Mouse (Mus musculus) hematopoietic stem cell, adult 5-6 weeks (primary cell): Measurements from ENCODE around the gene Cage1. TPM values are rescaled to one million over a fixed set of nuclear protein-coding genes. Genes with fewer than 3 reads are reported as not detected.

ENCODE experiments used
- ATAC-seq, 2 experiments: fragments of 125-278 bp in 1 of 2; replicated peaks in 1 of 2; 2 replicates each; pipeline ENCODE4 v1.8.0; 2016 to 2017; ENCODE audit warnings: inconsistent platforms in 2 of 2, mild to moderate bottlenecking in 2 of 2, moderate number of reproducible peaks in 2 of 2, low read depth in 1 of 2, moderate TSS enrichment in 1 of 2; ENCODE audit not compliant: low FRiP score in 2 of 2, poor library complexity in 2 of 2, severe bottlenecking in 2 of 2, insufficient read depth in 1 of 2, low TSS enrichment in 1 of 2
- total RNA-seq: library from RNA; stranded (forward); fragments of 172-1452, 232-1000 nt; gene quantifications from 2 replicates; pipeline ENCODE4 v1.2.3, GENCODE M21; 2017

Cage1 gene
- total RNA-seq, 1 experiment from 2014 or later = 2.7 TPM

- no peak for ATAC-seq
Measured at GRCm38 (mm10) chr13:37974731-37975130, 62.1 kb downstream of the Cage1 start.

DNA sequence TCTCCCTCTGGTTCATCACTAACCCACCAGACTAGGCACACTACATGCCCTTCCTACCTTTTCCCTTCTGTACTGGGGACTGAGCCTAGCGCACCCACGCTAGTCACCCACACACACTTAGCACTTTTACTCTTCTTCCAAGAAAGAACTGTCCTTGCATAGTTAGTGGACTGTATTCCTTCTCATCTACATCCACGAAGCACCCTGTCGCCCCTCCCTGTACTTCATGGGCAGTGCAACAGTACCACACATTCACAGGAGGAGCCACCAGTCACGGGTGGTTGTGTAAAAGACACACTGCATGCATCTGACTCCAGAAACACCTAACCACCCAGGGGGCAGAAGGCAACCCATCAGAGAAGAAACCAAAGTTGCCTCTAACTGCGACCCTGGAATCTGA, 62.8 kb downstream of the Cage1 start:
- no peak for ATAC-seq

- peak in 1 of 2 experiments; percentile 33; a peak in 1 of 4 replicates for ATAC-seq
Measured at GRCm38 (mm10) chr13:37970887-37971530, 65.9 kb downstream of the Cage1 start.

- ATAC-seq = no peak
Measured at GRCm38 (mm10) chr13:37969988-37970387, 66.9 kb downstream of the Cage1 start.

- peak; percentile 68 to 73 for ATAC-seq
Measured at GRCm38 (mm10) chr13:37969337-37969736, 67.5 kb downstream of the Cage1 start.

GRCm38 (mm10) chr13:37967565-37967964, 69.3 kb downstream of the Cage1 start:
- ATAC-seq = no peak

GRCm38 (mm10) chr13:37967052-37967437, 69.8 kb downstream of the Cage1 start:
- ATAC-seq = no peak

DNA sequence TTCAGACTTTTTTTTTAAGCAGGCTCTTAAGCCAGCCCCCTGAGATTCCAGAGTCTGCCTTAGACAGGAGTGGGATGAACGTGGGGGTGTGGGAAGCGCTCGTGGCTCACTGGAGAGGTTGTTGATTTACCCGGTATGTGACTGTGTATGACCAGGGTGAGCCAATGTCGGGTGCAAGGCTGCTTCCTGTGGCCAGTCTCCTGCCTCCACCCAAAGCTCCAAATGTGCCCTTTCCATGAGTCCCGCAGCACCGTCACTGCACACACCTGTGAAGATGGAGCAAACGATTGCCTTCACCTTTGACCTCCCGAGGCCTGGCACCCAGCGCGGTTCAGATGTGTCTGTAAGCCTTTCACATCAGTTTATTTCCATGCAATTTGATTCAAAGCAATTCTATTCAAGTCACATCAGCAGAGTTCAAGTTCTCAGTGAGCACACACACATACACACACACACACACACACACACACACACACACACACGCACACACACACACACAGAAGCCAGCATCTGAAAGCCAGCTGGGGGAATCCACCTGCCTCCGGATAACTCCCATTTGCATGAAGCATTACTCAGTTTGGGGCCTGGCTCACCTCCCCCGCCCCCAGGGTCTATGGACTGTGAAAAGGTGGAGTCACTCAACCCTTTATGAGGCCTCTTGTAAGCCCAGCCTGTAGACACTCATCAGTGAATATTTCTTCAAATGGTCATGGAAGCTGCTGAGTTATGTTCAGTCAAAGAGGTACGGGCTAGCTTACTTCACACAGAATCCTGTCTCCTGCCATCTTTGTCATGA, 70.4 kb downstream of the Cage1 start:
- ATAC-seq = no peak

GRCm38 (mm10) chr13:37965126-37965914, 71.5 kb downstream of the Cage1 start:
- peak in 1 of 2 experiments; percentile 29; a peak in 1 of 4 replicates for ATAC-seq

GRCm38 (mm10) chr13:37964128-37965087, 72.5 kb downstream of the Cage1 start:
- ATAC-seq = no peak

- ATAC-seq = peak; percentile 55 to 60; a peak in 3 of 4 replicates
Measured at GRCm38 (mm10) chr13:37963354-37964007, 73.4 kb downstream of the Cage1 start.

DNA sequence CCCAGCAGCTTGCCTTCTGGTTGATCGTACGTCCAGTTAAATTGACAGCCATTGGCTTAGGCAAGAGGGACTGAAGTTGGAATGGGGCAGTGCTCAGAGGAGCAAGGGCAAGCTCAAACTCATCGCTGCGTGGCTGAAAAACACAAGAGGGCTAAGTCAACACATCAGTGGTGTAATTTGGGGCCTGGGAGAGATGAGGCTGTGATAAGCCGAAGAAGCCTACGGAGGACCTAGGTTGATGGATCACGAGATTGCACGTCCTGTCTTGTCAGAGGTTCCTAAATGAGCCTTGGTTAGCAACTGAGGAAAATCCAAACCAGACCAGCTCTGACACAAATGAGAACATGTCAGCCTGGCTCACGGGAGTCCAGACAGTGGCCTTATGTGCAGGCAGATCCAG, 74.3 kb downstream of the Cage1 start:
- no peak for ATAC-seq

DNA sequence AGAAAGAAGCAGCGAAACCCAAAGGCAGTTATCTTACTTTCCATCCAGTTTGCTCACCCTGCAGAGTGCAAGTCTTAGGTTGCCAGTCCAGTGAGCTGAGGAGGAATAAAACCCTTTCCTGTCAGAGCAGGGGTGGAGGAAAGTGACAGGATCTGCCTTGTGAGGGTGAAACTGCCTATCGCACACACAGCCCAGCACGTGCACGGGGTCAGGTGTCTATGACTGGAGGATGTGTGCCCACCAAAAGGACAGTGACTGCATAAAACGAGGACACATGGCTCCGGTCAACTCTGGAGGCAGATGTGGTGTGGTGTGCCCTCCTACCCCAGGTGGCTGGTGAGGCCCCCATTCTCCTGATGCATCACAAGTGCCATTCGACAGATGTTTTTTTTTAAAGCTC, 76.9 kb downstream of the Cage1 start:
- ATAC-seq = no peak

DNA sequence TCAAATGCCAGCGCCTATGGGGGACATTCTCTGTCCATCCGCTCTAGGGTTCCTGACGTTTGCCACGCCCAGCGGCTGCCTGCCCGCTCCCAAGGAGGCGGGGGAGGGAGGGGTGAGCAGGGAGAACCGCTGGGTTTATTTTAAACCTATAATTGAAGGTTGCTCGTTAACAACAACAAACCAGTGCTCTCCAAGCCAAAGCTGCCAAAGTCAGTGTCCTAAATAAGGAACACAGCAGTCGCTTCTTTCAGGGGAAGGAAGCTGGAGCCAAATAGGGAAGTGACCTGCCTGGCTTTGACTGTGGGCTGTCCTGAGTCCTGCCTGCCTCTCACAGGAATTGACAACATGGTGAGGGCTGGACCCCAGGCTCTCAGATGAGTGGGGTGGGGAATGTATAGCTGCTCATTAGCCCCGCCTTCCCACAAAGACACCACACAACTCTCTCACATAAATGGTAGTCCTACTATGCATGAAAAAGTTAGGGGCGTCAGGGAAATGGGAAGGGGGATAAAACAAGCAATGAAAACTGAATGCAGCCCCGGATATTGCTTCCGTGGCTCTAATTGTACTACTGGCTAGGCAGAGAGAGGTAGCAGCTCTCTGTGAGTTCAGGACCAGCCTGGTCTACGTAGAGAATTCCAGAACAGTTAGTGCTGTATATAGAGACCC, 77.5 kb downstream of the Cage1 start:
- peak; percentile 56 to 65 for ATAC-seq

GRCm38 (mm10) chr13:37958498-37959238, 78.2 kb downstream of the Cage1 start:
- ATAC-seq = peak; percentile 26 to 33; a peak in 2 of 4 replicates
